ENCODE assay signal across 18 mouse cellular contexts in genomic region chr2:133429369-133430062, GRCm38 (mm10).
DNase-seq lines count a peak whose midpoint lies in the region; ATAC-seq lines count a peak whose summit lies in the region.
"Had no signal": no experiment of that assay in that cellular context is flagged by ENCODE, and none has a peak within 500 bp of the region (broad histone marks: within the 10 kb centered on the region; RNA-seq: fewer than 3 reads in every experiment).

No protein-coding gene starts in this region.

- ATAC-seq in heart, embryonic 11.5 days (replicated peaks; ENCODE audit: insufficient number of reproducible peaks, low FRiP score, low TSS enrichment), result peak; percentile 95
- peak; percentile 21; the same call in 1 of the 2 replicates for ATAC-seq in granulocyte monocyte progenitor cell, adult 5-6 weeks (replicated peaks; ENCODE audit: poor library complexity, severe bottlenecking)
- ATAC-seq in liver, embryonic 16.5 days (ENCODE audit: low read depth), result peak; percentile 84

- peak overlapping the region; percentile 27 for H3K4me2 ChIP-seq in heart, embryonic 11.5 days
- H3K4me2 ChIP-seq in liver, embryonic 16.5 days (ENCODE audit: low read depth, low read length), result peak overlapping the region; percentile 32; the same call in 1 of the 2 replicates
- H3K4me2 ChIP-seq: heart, embryonic 15.5 days; hindbrain, embryonic 15.5 days; lung, embryonic 15.5 days had no signal

- H3K4me3 ChIP-seq in heart, embryonic 11.5 days (ENCODE audit: low read depth, low read length), result peak overlapping the region; percentile 2; the same call in 1 of the 2 replicates
- no peak overlapping the region for H3K4me3 ChIP-seq in liver, embryonic 16.5 days (ENCODE audit: low read depth, low read length)
- H3K4me3 ChIP-seq: heart, embryonic 15.5 days; hindbrain, embryonic 15.5 days; lung, embryonic 15.5 days; midbrain, embryonic 10.5 days; myocyte had no signal

- H3K9me3 ChIP-seq in heart, embryonic 11.5 days (replicated peaks; ENCODE audit: control insufficient read depth, low read length), result no peaks in the 10 kb centered on the region
- no peaks in the 10 kb centered on the region for H3K9me3 ChIP-seq in liver, embryonic 16.5 days (replicated peaks; ENCODE audit: control insufficient read depth, low read length)
- H3K9me3 ChIP-seq: heart, embryonic 15.5 days; hindbrain, embryonic 15.5 days; lung, embryonic 15.5 days; midbrain, embryonic 10.5 days had no signal

- no peak for DNase-seq in heart, postnatal 14 days
- peak; percentile 53 for DNase-seq in MEL-GATA-1-ER (ENCODE audit: extremely low read depth, low read depth)
- no peak for DNase-seq in retina, embryonic 14.5 days (ENCODE audit: low spot score)
- no peak for DNase-seq in ovary, postnatal 10 days (ENCODE audit: low spot score)
- DNase-seq: adrenal gland, adult 2 months; B cell, adult 2 months; cerebellum, adult 18-20 months; gastrocnemius, postnatal 10 days; right cerebral cortex, adult 18-20 months; thymus, postnatal 36 days had no signal

- intact Hi-C loops in heart, postnatal 14 days (cut with DNase I), result no loop called here

- WGBS in heart, embryonic 11.5 days (ENCODE audit: insufficient replicate concordance), result 20% methylated on average over 2 of the region's 2 CpGs
- 13% methylated on average over 2 of the region's 2 CpGs for whole genome bisulfite sequencing in liver, embryonic 16.5 days (ENCODE audit: insufficient replicate concordance)

- peak overlapping the region; percentile 59; the same call in 1 of the 2 replicates for H3K27ac ChIP-seq in heart, embryonic 11.5 days (ENCODE audit: low read depth, low read length)
- peak overlapping the region; percentile 55 for H3K27ac ChIP-seq in liver, embryonic 16.5 days (ENCODE audit: low read length)
- H3K27ac ChIP-seq: heart, embryonic 15.5 days; hindbrain, embryonic 15.5 days; lung, embryonic 15.5 days; midbrain, embryonic 10.5 days had no signal

- no peaks in the 10 kb centered on the region for H3K36me3 ChIP-seq in heart, embryonic 11.5 days (ENCODE audit: control insufficient read depth, insufficient read depth, low read length)
- H3K36me3 ChIP-seq in liver, embryonic 16.5 days (ENCODE audit: control insufficient read depth, insufficient read depth), result no peaks in the 10 kb centered on the region
- H3K36me3 ChIP-seq: heart, embryonic 15.5 days; hindbrain, embryonic 15.5 days; lung, embryonic 15.5 days; midbrain, embryonic 10.5 days had no signal

- peak overlapping the region; percentile 31; the same call in 1 of the 2 replicates for H3K9ac ChIP-seq in heart, embryonic 11.5 days (ENCODE audit: low read depth, low read length)
- no peak overlapping the region for H3K9ac ChIP-seq in liver, embryonic 16.5 days (ENCODE audit: low read depth, low read length)
- H3K9ac ChIP-seq: heart, embryonic 15.5 days; hindbrain, embryonic 15.5 days; lung, embryonic 15.5 days had no signal

- no peaks in the 10 kb centered on the region for H3K27me3 ChIP-seq in heart, embryonic 11.5 days (ENCODE audit: control insufficient read depth, insufficient read depth, low read length)
- H3K27me3 ChIP-seq in liver, embryonic 16.5 days (ENCODE audit: control insufficient read depth, insufficient read depth, low read depth, low read length), result no peaks in the 10 kb centered on the region
- H3K27me3 ChIP-seq: heart, embryonic 15.5 days; hindbrain, embryonic 15.5 days; lung, embryonic 15.5 days had no signal

- peaks cover 7% of the 10 kb centered on the region for H3K4me1 ChIP-seq in heart, embryonic 11.5 days (ENCODE audit: control insufficient read depth, insufficient read depth, low read length)
- H3K4me1 ChIP-seq in liver, embryonic 16.5 days (ENCODE audit: control insufficient read depth, low read depth, low read length), result peaks cover 45% of the 10 kb centered on the region
- H3K4me1 ChIP-seq: hindbrain, embryonic 15.5 days; lung, embryonic 15.5 days; midbrain, embryonic 10.5 days had no signal

Comparison
In these comparisons a context has a peak if more than half of its experiments do, and no peak if none do; other contexts are left out.
1. ATAC-seq: peak in every context shown above with its lines; median percentile 95 in heart, embryonic 11.5 days; 84 in liver, embryonic 16.5 days; 21 in granulocyte monocyte progenitor cell, adult 5-6 weeks.